Mouse (Mus musculus) liver, embryonic 15.5 days (tissue): ENCODE results near the gene Gm21812. TPM values are rescaled to one million over a fixed set of nuclear protein-coding genes. Genes with fewer than 3 reads are reported as not detected.
"Not testable (repeated sequence)": the region's sequence is repeated elsewhere in the genome, so short reads cannot be mapped to it uniquely, and the experiment has no call there.

Experiments used
- ATAC-seq: fragments of 200-750 bp; cut with Nextera tagmentation; 2 replicates; pipeline ENCODE4 v1.8.0; 2017; ENCODE audit warnings: moderate number of reproducible peaks, mild to moderate bottlenecking, moderate library complexity; ENCODE audit not compliant: insufficient read depth
- H3K27ac ChIP-seq: fragments of 300-500 bp; sonication (generic); replicated peaks from 2 replicates; pipeline ENCODE4 v1.5.1; 2015; ENCODE audit warnings: mild to moderate bottlenecking, inconsistent platforms
- H3K27me3 ChIP-seq: fragments of 300-500 bp; sonication (generic); 2 replicates; pipeline ENCODE4 v1.6.1; 2015; ENCODE audit warnings: mild to moderate bottlenecking, inconsistent platforms
- H3K36me3 ChIP-seq: fragments of 300-500 bp; sonication (generic); replicated peaks from 2 replicates; pipeline ENCODE4 v1.6.1; 2015; ENCODE audit warnings: moderate library complexity, mild to moderate bottlenecking, inconsistent platforms
- H3K4me1 ChIP-seq: fragments of 300-500 bp; sonication (generic); replicated peaks from 2 replicates; pipeline ENCODE4 v1.6.1; 2015; ENCODE audit warnings: inconsistent platforms
- H3K4me2 ChIP-seq: fragments of 300-500 bp; sonication (generic); 2 replicates; pipeline ENCODE4 v1.6.1; 2015; ENCODE audit warnings: moderate library complexity, mild to moderate bottlenecking, inconsistent platforms
- H3K4me3 ChIP-seq: fragments of 300-500 bp; sonication (generic); replicated peaks from 2 replicates; pipeline ENCODE4 v1.5.1; 2015; ENCODE audit warnings: mild to moderate bottlenecking, inconsistent platforms
- H3K9ac ChIP-seq: fragments of 300-500 bp; sonication (generic); 2 replicates; pipeline ENCODE4 v1.6.1; 2015; ENCODE audit warnings: moderate library complexity, mild to moderate bottlenecking, inconsistent platforms
- H3K9me3 ChIP-seq: fragments of 300-500 bp; sonication (generic); replicated peaks from 2 replicates; pipeline ENCODE4 v1.6.1; 2016; ENCODE audit warnings: inconsistent platforms
- WGBS: fragments of 180-500 bp; shearing (Covaris S2); methylation state at CpG from one replicate; pipeline ENCODE4 v1.1.7; 2015; ENCODE audit warnings: mixed read lengths; ENCODE audit not compliant: insufficient replicate concordance; 5-methylcytosine and 5-hydroxymethylcytosine counted together
- polyA plus RNA-seq: library from polyadenylated mRNA; unstranded; fragments of >200 nt; fragmentation: Nextera tagmentation; extraction: Ambion mirVana; gene quantifications from 2 replicates; pipeline ENCODE4 v1.2.1, GENCODE M21; 2015

Gm21812 gene
- polyA plus RNA-seq, result not detected in 2 replicates

- H3K27me3 ChIP-seq, H3K4me1 ChIP-seq, H3K4me3 ChIP-seq, H3K9ac ChIP-seq, H3K36me3 ChIP-seq, ATAC-seq, H3K4me2 ChIP-seq, H3K27ac ChIP-seq, H3K9me3 ChIP-seq: not testable (repeated sequence)
- WGBS, result no CpG with 5 or more reads among the region's 4 CpGs
Measured at GRCm38 (mm10) chrY:9347084-9347483, at the start of gene Gm21812. Gene Gm21812, minus strand, starts transcription at chrY:9347184.

Other genes starting within 250 kb of the Gm21812 start
- gene Gm21292, start 213.3 kb downstream of the Gm21812 start, polyA plus RNA-seq, result not detected in 2 replicates
- gene Gm21721, start 145.0 kb downstream of the Gm21812 start, polyA plus RNA-seq, result not detected in 2 replicates
- not detected in 2 replicates for gene Gm21874, start 69.0 kb upstream of the Gm21812 start, polyA plus RNA-seq